Mouse (Mus musculus): ENCODE results near the gene Spry1. TPM values are rescaled to one million over a fixed set of nuclear protein-coding genes. Genes with fewer than 3 reads are reported as not detected.

Gene Spry1
- total RNA-seq, 2 experiments from 2014 or later, result 9.7 to 10.8 TPM

- DNase-seq (ENCODE audit: low spot score in 2 of 2), result peak; percentile 46 to 74
Measured at GRCm38 (mm10) chr3:37640810-37641209, 1.1 kb downstream of the Spry1 start.

- no peak for DNase-seq (ENCODE audit: low spot score in 2 of 2)
Measured at GRCm38 (mm10) chr3:37641796-37642680, 2.3 kb downstream of the Spry1 start.

- DNase-seq (ENCODE audit: low spot score in 2 of 2), result no peak
Measured at GRCm38 (mm10) chr3:37642681-37643214, 3.0 kb downstream of the Spry1 start.

- DNase-seq (ENCODE audit: low spot score in 2 of 2), result no peak
Measured at GRCm38 (mm10) chr3:37643411-37643810, 3.7 kb downstream of the Spry1 start.

GRCm38 (mm10) chr3:37643903-37644302 lies 4.2 kb downstream of the Spry1 start:
- DNase-seq (ENCODE audit: low spot score in 2 of 2), result no peak

GRCm38 (mm10) chr3:37645061-37645460 lies 5.3 kb downstream of the Spry1 start:
- no peak for DNase-seq (ENCODE audit: low spot score in 2 of 2)

GRCm38 (mm10) chr3:37646221-37646620 lies 6.5 kb downstream of the Spry1 start:
- no peak for DNase-seq (ENCODE audit: low spot score in 2 of 2)

- no peak for DNase-seq (ENCODE audit: low spot score in 2 of 2)
Measured at GRCm38 (mm10) chr3:37647225-37647624, 7.5 kb downstream of the Spry1 start.

- DNase-seq (ENCODE audit: low spot score in 2 of 2), result no peak
Measured at GRCm38 (mm10) chr3:37648244-37648643, 8.5 kb downstream of the Spry1 start.

- no peak for DNase-seq (ENCODE audit: low spot score in 2 of 2)
Measured at GRCm38 (mm10) chr3:37649281-37649680, 9.5 kb downstream of the Spry1 start.

- no peak for DNase-seq (ENCODE audit: low spot score in 2 of 2)
Measured at GRCm38 (mm10) chr3:37652537-37652936, 12.8 kb downstream of the Spry1 start.

GRCm38 (mm10) chr3:37653935-37654729 lies 14.4 kb downstream of the Spry1 start:
- no peak for DNase-seq (ENCODE audit: low spot score in 2 of 2)

- DNase-seq (ENCODE audit: low spot score in 2 of 2), result no peak
Measured at GRCm38 (mm10) chr3:37654787-37655186, 15.0 kb downstream of the Spry1 start.

- DNase-seq (ENCODE audit: low spot score in 2 of 2), result no peak
Measured at GRCm38 (mm10) chr3:37655933-37656633, 16.3 kb downstream of the Spry1 start.

GRCm38 (mm10) chr3:37657009-37657408 lies 17.3 kb downstream of the Spry1 start:
- no peak for DNase-seq (ENCODE audit: low spot score in 2 of 2)

GRCm38 (mm10) chr3:37658155-37658554 lies 18.4 kb downstream of the Spry1 start:
- no peak for DNase-seq (ENCODE audit: low spot score in 2 of 2)

GRCm38 (mm10) chr3:37659621-37660020 lies 19.9 kb downstream of the Spry1 start:
- no peak for DNase-seq (ENCODE audit: low spot score in 2 of 2)

GRCm38 (mm10) chr3:37666291-37667118 lies 26.8 kb downstream of the Spry1 start:
- DNase-seq (ENCODE audit: low spot score in 2 of 2), result no peak

- DNase-seq (ENCODE audit: low spot score in 2 of 2), result no peak
Measured at GRCm38 (mm10) chr3:37667119-37667467, 27.3 kb downstream of the Spry1 start.

GRCm38 (mm10) chr3:37667736-37668135 lies 28.0 kb downstream of the Spry1 start:
- DNase-seq (ENCODE audit: low spot score in 2 of 2), result no peak
